Mouse (Mus musculus): ENCODE measurements around the gene Gsk3a. TPM values are rescaled to one million over a fixed set of nuclear protein-coding genes. Genes with fewer than 3 reads are reported as not detected.
"Not testable (repeated sequence)": the region's sequence is repeated elsewhere in the genome, so short reads cannot be mapped to it uniquely, and the experiment has no call there.

The Gsk3a gene
- total RNA-seq, 1 experiment from 2014 or later, result 96.8 TPM

DNA sequence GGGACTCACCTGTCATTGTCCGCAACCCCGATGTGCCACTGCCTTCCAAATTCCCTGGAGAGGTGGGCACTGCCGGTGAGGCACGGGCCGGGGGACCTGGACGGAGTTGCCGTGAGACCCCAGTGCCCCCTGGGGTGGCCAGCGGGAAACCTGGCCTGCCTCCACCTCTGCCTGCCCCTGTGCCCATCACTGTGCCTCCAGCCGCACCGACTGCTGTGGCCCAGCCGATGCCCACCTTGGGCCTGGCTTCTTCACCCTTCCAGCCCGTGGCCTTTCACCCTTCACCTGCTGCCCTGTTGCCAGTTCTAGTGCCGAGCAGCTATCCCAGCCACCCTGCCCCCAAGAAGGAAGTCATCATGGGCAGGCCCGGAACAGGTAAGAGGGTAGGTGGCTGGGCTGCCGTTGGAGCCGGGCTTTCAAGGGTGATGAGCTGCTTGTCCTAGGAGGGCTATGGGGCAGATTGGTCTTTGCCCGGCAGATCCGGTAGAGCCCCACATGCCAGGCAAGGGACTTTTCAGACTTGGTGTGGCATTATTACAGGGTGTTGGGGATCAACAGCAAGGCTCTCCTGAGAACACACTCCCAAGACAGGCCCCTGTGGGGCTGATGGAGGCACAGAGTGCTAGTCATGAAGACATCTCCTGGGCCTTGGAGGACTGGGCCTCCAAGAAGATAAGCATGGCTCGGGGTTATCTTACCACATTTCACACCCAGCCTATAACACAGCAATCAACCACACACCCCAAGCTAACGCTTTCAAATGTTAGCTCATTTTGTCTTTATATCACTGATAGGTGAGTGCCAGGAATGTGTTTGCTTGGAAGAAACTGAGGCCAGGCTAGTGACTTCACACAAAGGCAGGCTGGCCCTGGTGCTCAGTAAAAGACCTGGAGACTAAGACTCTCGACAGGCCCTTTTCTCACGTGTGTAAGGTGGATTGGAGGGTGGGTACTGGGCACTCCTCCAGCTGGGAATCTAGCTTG, 35.9 kb upstream of the Gsk3a start:
- no peak for DNase-seq

GRCm38 (mm10) chr7:25272445-25273258, 35.0 kb upstream of the Gsk3a start:
- DNase-seq, result no peak

DNA sequence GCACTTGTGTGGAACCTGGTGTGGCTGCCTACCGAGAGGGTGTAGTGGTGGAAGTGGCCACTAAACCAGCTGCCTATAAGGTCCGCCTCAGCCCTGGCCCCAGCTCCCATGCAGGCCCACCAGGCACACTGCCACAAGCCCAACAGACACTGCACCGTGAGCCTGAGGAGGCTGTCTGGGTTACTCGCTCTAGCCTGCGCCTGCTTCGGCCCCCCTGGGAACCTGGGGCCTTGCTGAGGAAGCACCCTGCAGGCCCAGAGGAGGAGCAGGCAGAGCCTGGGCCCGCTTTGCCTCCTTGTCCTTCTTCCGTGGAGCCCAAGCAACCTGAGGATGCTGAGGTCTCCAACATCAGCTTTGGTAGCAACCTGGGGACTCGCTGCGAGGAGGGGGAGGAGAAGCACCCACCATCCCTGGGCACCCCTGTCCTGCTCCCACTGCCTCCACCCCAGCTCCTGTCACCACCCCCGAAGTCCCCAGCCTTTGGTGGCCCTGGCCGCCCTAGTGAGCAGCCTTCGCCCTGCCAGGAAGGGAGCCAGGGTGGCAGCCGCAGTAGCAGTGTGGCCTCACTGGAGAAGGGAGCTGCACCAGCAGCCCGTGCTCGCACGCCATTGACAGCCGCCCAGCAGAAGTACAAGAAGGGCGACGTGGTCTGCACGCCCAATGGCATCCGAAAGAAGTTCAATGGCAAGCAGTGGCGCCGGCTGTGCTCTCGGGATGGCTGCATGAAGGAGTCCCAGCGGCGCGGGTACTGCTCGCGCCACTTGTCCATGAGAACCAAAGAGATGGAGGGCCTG, 34.2 kb upstream of the Gsk3a start:
- no peak for DNase-seq

GRCm38 (mm10) chr7:25270652-25271633, 33.3 kb upstream of the Gsk3a start:
- DNase-seq, result no peak

DNA sequence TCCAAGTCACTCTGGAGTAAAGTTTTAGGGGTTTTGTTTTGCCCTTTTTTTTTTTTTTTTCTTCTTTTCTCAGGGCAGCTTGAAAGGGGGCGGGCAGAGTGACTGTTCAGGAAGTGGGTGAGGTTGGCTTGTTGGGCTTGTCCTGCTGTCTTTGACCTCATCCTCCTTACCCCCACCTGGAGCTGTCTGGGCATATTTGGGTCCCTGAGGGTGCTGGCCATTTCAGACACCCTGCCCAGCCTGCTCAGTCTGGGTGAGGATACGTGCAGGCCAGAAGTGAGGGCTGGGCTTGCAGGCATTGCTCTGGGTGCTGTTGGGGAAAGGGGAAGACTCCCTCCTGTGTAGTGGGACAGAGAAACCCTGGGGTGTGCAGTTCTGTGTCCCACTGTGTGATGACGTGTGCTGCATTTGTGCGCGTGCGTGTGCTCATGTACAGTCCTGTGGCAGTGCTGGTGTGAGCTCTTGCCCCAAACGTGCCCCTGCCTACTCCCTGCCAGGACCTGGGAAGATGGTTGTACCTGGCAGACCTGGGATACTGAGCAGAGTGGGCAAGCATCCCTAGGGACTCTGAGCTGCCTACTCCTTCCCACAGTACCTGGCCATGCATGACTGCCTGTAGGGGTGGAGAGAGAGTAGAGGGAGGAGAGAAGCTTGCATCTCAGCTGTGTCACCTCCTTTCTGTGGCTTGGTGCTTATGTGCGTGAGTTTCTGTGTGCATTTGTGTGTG, 32.1 kb upstream of the Gsk3a start:
- DNase-seq, result no peak

- DNase-seq, result no peak
These were observed 31.4 kb upstream of the Gsk3a start for GRCm38 (mm10) chr7:25269029-25269428.

DNA sequence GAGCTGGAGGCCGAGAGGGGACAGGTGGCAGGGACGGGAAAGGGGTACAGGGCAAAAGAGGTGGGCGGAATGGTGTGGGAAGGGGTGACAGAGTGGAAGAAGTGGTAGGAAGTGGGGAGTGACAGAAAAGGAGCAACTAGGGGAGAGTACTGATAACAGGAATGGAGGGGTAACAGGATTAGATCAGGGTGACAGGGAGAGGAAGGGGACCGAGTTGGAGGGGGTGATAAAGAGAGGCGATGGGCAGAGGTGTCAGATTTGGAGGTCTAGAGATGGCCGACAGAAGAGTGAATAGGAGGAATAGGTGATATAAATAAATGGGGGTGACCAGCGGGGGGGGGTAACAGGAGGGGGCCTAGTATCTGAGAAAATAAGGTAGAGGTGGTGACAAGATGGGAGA, 30.9 kb upstream of the Gsk3a start:
- no peak for DNase-seq

DNA sequence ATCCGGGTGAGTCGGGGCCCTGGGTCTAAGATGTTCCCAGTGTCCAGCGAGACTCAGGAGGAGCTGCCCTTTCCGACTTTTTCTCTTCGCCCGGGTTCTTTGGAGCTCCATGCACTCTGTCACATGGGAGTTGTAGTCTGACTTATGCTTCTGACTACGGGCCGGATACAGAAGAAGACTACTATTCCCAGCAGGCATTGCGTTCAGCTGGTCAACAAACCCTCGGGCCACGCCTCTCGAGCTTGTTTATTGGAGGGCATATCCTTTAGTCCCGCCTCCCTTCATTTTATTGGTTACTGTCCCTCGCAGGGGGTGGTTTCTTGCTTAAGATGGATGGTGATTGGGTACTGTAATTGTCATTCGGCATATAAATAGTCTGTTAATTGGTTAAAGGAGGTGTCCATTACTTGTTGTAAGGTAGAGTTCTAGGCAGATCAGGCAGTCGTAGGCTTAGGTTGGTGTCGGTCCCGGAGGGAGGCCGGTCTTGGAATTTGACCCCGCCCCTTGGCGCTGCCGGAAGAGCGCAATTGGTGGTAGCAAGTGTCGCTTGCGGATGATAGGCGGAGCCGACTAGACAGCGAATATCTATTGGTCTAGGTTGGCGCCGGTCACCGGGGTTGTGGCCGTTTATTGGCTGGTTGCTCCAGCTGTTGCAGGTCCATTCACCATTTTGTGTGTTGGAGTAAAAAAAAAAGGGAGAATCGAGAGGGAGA, 30.3 kb upstream of the Gsk3a start:
- peak; percentile 99 for DNase-seq

GRCm38 (mm10) chr7:25267301-25267750, 29.7 kb upstream of the Gsk3a start, which contains the start of gene Cic:
Gene Cic, plus strand, starts transcription at chr7:25267704.
- DNase-seq, result peak; percentile 99

DNA sequence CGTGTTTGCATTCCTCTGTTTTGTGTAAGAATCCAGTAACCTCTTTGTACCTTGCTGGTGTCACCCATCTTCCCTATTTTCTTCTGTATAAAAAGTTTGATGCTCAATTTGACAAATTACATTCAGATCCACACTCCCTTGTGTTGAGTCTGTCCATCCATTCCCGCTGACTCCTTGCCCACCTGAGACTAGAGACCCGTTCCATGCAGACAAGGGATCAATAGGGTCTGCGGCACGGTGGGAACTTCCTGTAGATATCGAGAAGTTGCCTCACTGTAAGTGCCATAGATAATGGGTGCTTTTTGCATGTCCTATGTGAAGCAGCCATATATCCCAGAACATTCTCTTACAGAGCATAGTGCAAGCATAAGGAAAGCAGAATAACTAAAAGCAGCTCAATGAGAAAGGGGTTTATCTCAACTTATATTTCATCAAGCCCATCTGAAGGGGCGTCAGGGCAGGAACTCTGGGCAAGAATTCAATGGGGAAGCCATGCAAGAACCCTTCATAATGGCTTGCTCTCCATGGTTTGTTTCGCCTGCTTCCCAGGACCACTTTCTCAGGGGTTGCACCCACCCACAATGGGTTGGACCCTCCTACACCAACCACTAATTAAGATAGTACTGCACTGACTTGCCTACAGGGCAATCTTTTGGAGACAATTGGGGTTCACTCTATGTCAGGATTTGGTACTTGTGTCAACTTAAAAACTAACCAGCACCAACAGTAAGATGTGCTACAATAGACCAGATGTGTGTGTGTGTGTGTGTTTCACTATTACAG, 28.7 kb upstream of the Gsk3a start:
- DNase-seq, result no peak

DNA sequence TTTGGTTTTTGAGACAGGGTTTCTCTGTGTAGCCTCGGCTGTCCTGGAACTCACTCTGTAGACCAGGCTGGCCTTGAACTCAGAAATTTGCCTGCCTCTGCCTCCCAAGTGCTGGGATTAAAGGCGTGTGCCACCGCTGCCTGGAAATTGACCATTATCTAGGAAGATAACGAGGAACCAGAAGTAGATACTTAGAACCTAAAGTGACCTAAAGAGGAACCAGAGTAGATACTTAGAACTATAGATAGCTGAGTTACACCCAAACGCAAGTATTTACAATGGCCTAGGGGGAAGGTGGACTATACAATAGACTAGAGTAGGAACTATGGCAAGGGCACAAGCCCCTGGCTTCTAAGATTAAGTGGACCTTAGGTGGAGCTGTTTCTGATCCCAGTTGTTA, 28.1 kb upstream of the Gsk3a start:
- not testable (repeated sequence) for DNase-seq

GRCm38 (mm10) chr7:25263968-25264870, 26.6 kb upstream of the Gsk3a start:
- DNase-seq, result no peak

- DNase-seq, result no peak
These were observed 24.2 kb upstream of the Gsk3a start for GRCm38 (mm10) chr7:25261896-25262295.

GRCm38 (mm10) chr7:25251822-25252221, 14.2 kb upstream of the Gsk3a start:
- no peak for DNase-seq

DNA sequence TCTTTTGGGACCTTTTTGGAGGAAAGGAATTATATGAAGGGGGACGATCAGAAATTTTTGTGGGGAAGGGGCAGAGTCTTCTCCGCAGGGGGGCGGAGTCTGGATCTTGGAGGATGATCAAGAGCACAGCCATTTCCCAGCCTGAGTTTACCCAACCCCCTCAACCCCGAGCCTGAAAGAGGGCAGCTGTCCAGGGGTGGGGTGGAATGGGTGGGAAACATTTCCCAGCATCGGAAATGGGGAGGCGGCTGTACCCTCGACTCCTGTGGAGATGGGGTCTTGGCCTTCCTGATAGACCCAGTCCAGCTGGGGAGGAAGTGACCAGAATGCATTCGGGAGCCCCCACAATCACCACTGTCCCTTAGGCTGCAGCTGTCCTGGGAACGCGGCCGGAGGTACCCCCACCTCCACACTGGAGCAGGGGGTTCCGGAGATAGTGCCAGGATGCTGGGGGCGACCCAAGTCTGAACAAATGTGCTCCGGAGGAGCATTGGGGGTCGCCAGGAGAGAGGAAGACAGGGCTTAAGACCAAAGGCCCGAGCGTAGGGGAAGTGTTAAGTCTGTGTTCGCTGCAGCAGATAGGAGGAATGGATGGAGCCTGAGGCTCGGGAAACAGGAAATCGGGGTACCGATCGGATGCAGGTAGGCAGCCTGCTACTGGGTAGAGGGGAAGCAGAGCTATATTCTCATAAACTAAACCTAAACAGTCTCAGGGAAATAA, 13.6 kb upstream of the Gsk3a start:
- peak; percentile 66 for DNase-seq

GRCm38 (mm10) chr7:25250141-25250972, 12.7 kb upstream of the Gsk3a start, which contains the start of gene Erf:
Gene Erf, minus strand, starts transcription at chr7:25250761.
- peak; percentile 98 for DNase-seq
